Mouse (Mus musculus) neural tube, embryonic 10.5 days (tissue): ENCODE data around the gene Gpatch8.
"Not testable (repeated sequence)": the region's sequence is repeated elsewhere in the genome, so short reads cannot be mapped to it uniquely, and the experiment has no call there.

Experiments
- DNase-seq: peaks from one replicate; pipeline ENCODE4 v3.0.0-alpha.2; 2017; ENCODE audit warnings: low spot score; ENCODE audit errors: extremely low spot score

The Gpatch8 gene

GRCm38 (mm10) chr11:102572866-102573663 is 16.9 kb upstream of the Gpatch8 start:
- DNase-seq = peak; percentile 96

GRCm38 (mm10) chr11:102568756-102569377 is 12.7 kb upstream of the Gpatch8 start:
- no peak for DNase-seq

- no peak for DNase-seq
These were observed 12.0 kb upstream of the Gpatch8 start for GRCm38 (mm10) chr11:102568191-102568590.

GRCm38 (mm10) chr11:102567723-102568122 is 11.5 kb upstream of the Gpatch8 start:
- no peak for DNase-seq

- DNase-seq = no peak
These were observed 11.0 kb upstream of the Gpatch8 start for GRCm38 (mm10) chr11:102567157-102567556.

- DNase-seq = no peak
These were observed 10.1 kb upstream of the Gpatch8 start for GRCm38 (mm10) chr11:102566290-102566689.

GRCm38 (mm10) chr11:102565741-102566140 is 9.5 kb upstream of the Gpatch8 start:
- no peak for DNase-seq

- DNase-seq = not testable (repeated sequence)
These were observed 8.9 kb upstream of the Gpatch8 start for GRCm38 (mm10) chr11:102564952-102565671.

- DNase-seq = no peak
These were observed 2.5 kb upstream of the Gpatch8 start for GRCm38 (mm10) chr11:102558704-102559103.

- DNase-seq = no peak
These were observed 1.2 kb upstream of the Gpatch8 start for GRCm38 (mm10) chr11:102557386-102557785.

- no peak for DNase-seq
These were observed 503 bp upstream of the Gpatch8 start for GRCm38 (mm10) chr11:102556716-102557074.

GRCm38 (mm10) chr11:102555400-102556030 is 677 bp downstream of the Gpatch8 start:
- no peak for DNase-seq

GRCm38 (mm10) chr11:102552051-102552450 is 4.1 kb downstream of the Gpatch8 start:
- DNase-seq = no peak

GRCm38 (mm10) chr11:102551176-102551575 is 5.0 kb downstream of the Gpatch8 start:
- no peak for DNase-seq

GRCm38 (mm10) chr11:102541471-102541870 is 14.7 kb downstream of the Gpatch8 start:
- no peak for DNase-seq

- DNase-seq = not testable (repeated sequence)
These were observed 15.9 kb downstream of the Gpatch8 start for GRCm38 (mm10) chr11:102540286-102540685.

- DNase-seq = no peak
These were observed 16.5 kb downstream of the Gpatch8 start for GRCm38 (mm10) chr11:102539690-102540089.

GRCm38 (mm10) chr11:102536210-102536609 is 20.0 kb downstream of the Gpatch8 start:
- DNase-seq = no peak

GRCm38 (mm10) chr11:102534078-102534477 is 22.1 kb downstream of the Gpatch8 start:
- no peak for DNase-seq

- DNase-seq = no peak
These were observed 24.8 kb downstream of the Gpatch8 start for GRCm38 (mm10) chr11:102531425-102531824.

GRCm38 (mm10) chr11:102514793-102515424 is 41.3 kb downstream of the Gpatch8 start:
- DNase-seq = no peak
